Mouse (Mus musculus) cerebral cortex, adult 2 months (tissue): ENCODE data around the gene Irak2.

Experiments used
- WGBS: fragments of 180-500 bp; shearing (Covaris S2); methylation state at CpG from one replicate; pipeline ENCODE4 v1.1.7; 2018; 5-methylcytosine and 5-hydroxymethylcytosine counted together

Irak2 gene

GRCm38 (mm10) chr6:113639201-113639600 lies 934 bp downstream of the Irak2 start:
- 77% methylated on average over 4 of the region's 4 CpGs for WGBS

DNA sequence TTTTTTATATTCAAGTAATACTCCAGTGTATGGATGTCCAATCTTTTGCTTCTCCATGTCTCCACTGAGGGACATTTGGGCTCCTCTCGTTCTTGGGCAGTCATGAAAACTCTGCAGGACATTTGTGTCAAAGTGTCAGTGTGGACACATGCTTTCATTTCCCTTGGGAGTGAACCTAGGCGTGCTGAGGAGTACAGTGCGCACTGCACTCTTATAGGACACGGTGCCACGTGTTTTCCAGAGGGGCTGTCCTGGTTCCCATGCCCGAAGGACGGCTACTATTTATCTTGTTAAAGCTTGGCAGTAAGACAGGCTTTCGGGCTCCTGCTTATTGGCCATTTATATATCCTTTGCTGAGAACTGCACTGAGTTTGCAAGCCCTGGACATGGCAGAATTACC lies 4.3 kb downstream of the Irak2 start:
- 77% methylated on average over 8 of the region's 8 CpGs for WGBS

GRCm38 (mm10) chr6:113643021-113643420 lies 4.8 kb downstream of the Irak2 start:
- 59% methylated on average over 4 of the region's 4 CpGs for WGBS

DNA sequence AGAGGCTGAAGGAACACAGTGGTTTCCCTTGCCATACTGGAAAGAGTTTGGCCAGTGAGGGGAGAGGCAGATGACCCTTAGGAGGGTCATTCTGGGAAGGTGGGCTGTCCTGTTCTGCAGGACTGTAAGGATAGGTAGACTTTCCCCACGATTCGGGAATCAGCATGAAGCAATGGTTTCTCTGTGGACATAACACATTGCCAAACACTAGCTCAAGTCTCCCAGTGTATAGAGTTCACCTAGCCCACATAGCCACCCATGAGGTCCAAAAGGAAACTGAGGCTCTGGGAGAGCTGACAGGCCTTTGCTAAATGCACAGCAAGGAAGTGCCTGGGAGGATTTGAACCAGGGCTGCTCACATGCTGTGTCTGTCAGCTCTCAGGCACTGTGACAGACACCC lies 5.7 kb downstream of the Irak2 start:
- 90% methylated on average over 2 of the region's 2 CpGs for WGBS

DNA sequence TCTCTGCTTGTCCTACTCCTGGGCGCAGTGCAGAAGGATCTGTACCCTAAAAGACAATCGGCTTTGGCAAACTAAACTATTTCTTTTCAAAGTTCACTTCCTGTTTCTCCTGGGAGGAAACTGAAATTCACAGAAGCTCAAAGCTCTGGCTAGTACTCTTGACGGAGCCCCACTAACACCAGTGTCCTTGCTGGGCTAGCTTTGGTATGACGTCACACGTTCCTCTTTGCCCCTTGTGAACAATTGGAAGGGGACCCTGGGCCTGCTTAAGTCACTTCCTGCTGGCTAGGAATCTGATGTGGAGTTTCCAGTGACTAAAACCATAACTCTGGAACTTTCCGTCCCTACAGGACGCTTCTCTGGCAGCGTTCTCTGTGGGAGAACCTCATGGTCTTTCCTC lies 6.5 kb downstream of the Irak2 start:
- WGBS: 67% methylated on average over 8 of the region's 8 CpGs

DNA sequence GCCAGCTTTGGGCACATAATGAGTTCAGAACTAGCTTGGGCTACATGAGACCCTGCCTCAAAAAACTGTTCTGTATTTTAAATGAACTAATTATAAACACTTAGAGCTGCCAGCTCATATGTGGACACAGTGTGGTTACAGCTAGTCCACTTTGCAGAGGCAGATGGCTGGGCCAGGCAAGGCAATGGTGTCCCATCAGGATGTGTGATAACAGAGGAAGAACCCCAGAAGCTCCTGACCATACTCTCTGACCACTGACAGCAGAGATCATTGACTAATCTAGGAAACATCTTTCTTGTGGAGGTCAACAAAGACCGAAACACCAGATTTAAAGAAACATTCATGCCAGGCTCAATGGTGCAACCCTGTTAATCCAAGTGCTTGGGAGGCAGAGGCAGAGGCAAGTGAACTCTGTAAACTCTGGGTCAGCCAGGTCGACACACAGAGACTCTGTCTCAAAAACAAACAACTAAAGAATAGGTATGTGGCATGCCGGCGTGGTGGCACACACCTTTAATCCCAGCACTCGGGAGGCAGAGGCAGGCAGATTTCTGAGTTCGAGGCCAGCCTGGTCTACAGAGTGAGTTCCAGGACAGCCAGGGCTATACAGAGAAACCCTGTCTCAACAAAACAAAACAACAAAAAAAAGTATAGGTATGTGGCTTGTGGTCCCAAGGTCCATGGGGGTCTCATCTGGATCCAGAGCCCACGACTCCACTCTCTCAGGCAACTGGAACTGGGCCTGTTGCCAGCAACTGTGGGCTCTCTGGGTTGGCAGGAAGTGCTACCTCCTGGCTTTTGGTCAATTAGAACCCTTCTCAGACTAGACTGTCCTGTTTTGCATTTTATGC lies 11.3 kb downstream of the Irak2 start:
- 84% methylated on average over 7 of the region's 7 CpGs for WGBS

DNA sequence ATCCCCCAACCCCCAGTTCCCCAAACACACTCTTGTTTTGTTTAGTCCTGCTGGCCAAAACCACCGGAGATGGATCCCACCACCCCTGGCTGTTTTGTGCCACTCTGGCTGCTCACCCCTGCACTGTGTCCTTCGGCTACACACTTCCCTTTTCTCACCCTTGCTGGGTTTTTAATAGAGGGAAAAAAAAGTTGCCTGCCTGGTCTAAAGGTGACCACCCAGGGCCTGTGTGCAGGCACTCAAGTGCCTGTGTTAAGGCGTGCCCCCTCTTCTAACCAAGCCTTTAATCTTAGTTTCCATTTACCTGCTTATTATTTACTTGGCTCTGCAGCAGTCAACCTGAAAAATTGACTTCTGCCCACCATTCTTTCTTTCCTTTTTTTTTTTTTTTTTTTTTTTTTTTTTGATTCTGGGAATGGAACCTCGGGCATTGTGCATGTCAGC lies 12.0 kb downstream of the Irak2 start:
- whole genome bisulfite sequencing: 71% methylated on average over 4 of the region's 4 CpGs

GRCm38 (mm10) chr6:113651626-113652025 lies 13.4 kb downstream of the Irak2 start:
- WGBS: 80% methylated on average over 3 of the region's 3 CpGs

GRCm38 (mm10) chr6:113653551-113653950 lies 15.3 kb downstream of the Irak2 start:
- WGBS: 94% methylated on average over 7 of the region's 7 CpGs

DNA sequence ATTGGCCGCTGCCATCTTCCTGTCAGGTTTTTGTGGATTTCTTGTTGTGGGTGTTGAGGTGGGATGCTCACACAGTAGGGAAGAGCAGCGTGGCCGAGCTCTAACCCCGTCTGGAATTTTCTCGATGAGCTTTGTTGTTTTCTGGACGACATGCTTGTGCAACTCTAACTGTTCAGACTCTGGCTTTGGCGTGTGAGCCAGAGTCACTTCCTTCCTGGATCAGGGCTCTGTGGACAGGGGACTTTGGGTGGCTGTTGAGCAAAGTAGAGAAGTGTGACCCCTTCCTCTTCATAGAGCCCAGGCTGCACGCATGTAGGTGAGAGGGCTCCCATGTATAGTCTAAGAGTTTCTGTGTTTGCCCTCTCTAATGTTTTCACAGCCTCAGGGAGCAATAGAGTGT lies 15.8 kb downstream of the Irak2 start:
- WGBS: 75% methylated on average over 8 of the region's 8 CpGs

GRCm38 (mm10) chr6:113654753-113655397 lies 16.6 kb downstream of the Irak2 start:
- 84% methylated on average over 16 of the region's 16 CpGs for whole genome bisulfite sequencing

DNA sequence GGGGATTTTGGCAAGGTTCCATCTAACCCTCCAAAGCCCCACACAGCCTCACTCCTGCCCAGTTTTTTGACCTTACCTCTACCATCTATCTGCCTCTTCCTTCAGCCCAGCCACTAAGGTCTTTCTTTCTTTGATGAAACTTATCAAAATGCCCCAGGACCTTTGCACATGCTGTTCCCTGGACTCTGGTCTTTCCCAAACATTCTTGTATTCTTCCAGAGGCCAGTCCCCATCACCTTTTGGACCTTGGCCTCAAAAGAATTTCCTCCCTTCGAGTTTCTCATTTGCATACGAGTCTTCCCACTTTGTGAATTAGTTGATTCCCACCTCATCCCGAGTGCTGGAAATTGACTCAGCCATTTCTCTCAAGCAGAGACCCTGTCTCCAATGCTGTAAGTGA lies 17.2 kb downstream of the Irak2 start:
- 88% methylated on average over 3 of the region's 3 CpGs for WGBS

DNA sequence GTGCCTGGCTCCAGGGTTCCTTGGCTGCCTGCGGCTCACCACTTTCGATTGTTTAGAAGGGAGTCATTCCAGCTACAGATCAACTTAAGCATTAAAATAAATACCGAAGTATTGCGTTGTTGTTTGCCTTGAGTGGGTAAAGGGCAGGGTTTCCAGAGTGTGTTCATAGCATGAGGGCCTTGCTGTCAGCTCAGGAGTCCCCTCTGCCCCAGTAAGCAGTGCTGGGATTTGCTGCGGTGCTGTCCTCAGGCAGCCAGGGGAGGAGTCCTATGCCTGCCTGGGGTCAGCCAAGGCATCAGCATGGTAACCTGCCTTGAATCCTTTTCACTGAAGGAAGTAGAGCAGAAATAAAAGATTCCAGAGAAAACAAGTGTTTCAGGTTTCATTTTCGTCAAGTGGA lies 18.6 kb downstream of the Irak2 start:
- 69% methylated on average over 6 of the region's 6 CpGs for WGBS

- 32% methylated on average over 3 of the region's 3 CpGs for WGBS
These were observed 20.0 kb downstream of the Irak2 start for GRCm38 (mm10) chr6:113658226-113658625.

DNA sequence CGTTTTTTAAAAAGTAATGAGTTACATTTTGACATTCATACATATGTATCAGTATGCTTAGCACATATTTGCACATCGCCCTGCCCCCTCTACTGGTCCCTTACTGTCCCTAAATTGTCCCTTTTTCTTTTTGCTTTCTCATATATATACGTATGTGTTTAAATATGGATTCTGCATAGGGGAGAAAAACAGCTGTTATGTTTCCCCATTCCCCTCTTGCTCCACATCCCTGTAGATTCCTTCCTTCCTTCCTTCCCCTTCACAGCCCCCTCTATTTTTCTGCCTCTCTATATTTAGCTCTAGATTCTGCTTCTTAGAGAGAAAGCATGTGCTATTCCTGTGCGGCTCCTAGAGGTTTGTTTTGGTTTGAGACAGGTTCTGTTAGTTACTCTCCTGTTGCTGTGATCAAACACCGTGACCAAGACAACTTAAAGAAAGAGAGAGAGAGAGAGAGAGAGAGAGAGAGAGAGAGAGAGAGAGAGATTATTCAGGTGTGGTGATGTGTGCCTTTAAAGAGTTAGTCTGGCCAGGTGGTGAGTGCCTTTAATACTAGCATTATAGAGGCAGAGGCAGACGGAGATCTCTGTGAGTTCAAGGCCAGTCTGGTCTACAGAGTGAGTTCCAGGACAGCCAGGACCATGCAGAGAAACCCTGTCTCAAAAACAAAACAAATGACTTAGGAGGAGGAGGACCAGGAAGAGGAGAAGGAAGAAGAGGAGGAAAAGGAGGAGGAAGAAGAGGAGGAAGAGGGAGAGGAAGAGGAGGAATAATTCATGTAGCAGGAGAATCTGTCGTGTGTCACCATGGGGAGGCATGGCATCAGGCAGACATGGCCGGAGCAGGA lies 21.6 kb downstream of the Irak2 start:
- 39% methylated on average over 8 of the region's 8 CpGs for whole genome bisulfite sequencing

DNA sequence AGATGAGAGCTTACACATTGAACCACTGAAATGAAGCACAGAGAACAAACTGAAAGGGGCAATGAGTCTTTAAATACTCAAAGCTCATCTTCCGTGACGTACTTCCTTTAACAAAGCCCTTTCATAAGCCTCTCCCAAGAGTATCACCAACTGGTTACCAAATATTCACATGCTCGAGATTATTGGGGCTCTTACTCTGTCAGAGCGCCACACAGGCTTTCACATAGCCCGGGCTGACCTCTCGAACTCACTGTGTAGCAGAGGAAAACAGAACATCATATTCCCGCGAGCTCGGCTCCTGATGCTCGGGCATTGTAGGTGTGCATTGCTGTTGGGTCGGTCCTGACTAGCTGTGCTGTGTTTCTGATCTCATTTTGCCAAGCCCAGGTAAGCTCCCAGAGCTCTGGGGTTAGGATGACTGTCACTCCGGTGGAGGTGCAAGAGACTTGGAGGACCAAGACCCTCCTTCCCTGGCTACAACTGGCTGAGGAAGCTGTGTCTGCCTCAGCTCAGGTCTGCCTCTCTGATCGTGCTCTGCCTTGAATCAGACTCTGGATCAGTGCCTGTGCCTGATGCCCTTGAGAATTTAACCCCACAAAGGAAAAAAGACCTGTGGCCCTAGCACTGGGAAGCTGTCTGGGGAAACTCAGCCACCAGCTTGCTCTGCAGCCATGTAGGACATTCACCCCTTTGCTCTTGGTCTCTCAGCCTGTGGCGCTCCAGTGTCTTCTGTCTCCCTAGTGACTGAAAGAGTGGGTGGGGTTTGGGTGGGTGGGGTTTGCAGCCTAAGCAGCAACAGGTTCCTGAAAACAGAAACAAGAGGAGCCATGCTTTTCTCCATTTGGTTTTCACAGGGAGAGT lies 22.5 kb downstream of the Irak2 start:
- 60% methylated on average over 14 of the region's 14 CpGs for WGBS

DNA sequence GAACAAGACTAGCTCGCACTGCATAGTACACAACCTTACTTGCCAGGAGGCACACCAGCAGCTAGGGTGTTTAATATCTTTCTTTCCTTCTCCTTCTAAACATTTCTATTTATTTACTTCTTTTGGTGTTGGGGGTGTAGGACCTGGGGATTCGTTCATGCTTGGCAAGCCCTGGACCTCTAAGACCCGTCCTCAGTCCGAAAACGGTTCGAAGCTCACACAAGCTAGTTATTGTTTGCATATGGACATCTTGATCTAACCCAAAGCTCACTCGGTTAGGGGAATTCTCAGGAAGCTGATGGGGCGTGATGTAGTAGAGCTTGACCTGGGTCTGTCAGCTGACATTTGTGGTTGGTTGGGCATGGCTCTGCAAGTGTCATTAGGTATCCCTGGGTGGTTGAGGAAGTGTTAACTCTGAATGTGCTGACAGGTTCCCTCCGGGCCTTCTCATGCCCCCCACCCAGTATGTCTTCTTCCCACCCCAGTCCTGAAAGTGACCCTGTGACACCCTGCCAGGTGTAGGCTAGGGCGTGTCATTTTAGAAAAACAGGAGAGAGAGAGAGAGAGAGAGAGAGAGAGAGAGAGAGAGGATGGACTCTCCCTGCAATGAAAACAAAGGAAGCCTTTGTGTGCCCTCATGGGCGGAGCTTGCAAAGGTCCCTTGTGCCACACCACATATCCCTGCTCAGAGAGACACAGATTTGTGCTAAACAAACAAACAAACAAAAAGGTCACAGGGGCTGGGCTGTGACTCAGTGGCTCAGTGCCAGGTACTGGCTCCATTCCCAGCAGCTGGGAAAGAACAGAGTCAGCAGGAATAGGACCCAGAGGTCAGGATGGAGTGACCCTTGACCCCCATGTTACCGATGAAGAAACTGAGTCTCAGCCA lies 23.3 kb downstream of the Irak2 start:
- WGBS: 60% methylated on average over 12 of the region's 12 CpGs

DNA sequence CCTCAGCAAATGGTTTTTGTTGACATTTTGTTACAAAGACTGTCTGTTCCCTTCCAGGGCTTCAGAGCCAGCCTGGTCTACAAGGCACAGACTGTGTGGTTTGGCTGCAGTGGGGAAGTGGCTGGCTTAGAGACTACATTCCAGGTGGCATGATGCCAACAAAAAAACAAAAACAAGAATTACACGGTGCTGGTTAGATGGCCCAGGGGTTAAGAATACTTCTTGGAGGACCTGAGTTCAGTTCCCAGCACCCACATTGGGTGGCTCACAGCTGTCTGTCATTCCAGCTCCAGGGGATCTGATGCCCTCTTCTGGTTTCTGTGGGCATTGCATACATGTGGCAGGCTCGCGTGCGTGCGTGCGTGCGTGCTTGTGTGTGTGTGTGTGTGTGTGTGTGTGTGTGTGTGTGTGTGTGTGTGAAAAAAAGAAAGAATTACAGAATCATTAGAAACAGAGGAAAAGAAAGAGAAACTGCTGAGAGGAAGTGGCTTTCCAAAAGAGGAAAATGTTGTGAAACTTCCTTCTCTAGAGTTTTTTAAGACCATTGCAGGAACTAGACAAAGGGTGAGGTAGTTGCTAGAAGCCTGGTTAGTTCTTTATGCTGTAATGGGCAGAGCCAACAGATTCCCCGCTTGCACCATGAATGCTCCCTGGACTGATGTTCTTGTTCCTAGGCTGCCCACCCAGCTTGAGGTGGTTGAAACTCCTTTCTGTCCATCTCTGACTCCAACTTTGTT lies 24.9 kb downstream of the Irak2 start:
- 80% methylated on average over 8 of the region's 8 CpGs for WGBS

DNA sequence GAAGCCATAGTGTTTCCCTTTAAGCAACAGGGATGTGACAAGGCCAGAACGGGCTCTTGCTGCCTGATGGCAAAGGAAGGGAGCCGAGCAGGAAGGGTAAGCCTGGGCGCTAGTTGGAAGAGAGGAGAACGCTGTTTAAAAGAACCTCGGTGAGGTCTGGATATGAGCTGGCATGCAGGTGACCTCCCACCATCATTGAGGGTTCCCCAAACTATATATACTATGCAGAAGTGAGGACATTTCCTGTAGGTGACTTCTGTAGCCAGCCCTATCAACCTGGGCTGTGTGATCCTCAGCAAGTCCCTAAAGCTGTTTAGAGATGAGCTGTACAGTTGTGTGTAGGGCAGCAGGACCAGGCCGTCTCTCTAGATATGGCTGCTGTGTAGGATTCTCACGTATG lies 26.0 kb downstream of the Irak2 start:
- WGBS: 91% methylated on average over 7 of the region's 7 CpGs
